Mouse (Mus musculus): Measurements from ENCODE around the gene Pank4. TPM values are rescaled to one million over a fixed set of nuclear protein-coding genes. Genes with fewer than 3 reads are reported as not detected.
A peak's percentile ranks its signal among the peaks of the same experiment; 100 is the strongest.

The Pank4 gene
- polyA plus RNA-seq, 1 experiment from 2014 or later, result 41.1 TPM

- H3K4me2 ChIP-seq, result peak within 1 kb of the TSS; percentile 87
- peaks cover 79% of the 10 kb centered on the region for H3K4me1 ChIP-seq
- H3K27ac ChIP-seq, result peak within 1 kb of the TSS; percentile 97
- peak; percentile 65 for ATAC-seq
- peaks cover 6% of the 10 kb centered on the region for H3K27me3 ChIP-seq
- H3K9me3 ChIP-seq (replicated peaks), result no peaks in the 10 kb centered on the region
- WGBS, result under 1% methylated on average over 63 of the region's 65 CpGs
- H3K36me3 ChIP-seq (ENCODE audit: poor library complexity, severe bottlenecking), result peaks cover 7% of the 10 kb centered on the region
- H3K4me3 ChIP-seq, result peak within 1 kb of the TSS; percentile 91
- H3K9ac ChIP-seq, result peak within 1 kb of the TSS; percentile 99
These were observed 3.2 kb upstream of the Pank4 start, which contains the start of gene Hes5 for GRCm38 (mm10) chr4:154960690-154961225. TSS of gene Hes5 (plus strand) at chr4:154960923.

- peaks cover 6% of the 10 kb centered on the region for H3K27me3 ChIP-seq
- H3K9ac ChIP-seq, result peak overlapping the region; percentile 99
- ATAC-seq, result no peak
- H3K27ac ChIP-seq, result peak overlapping the region; percentile 97
- under 1% methylated on average over 47 of the region's 47 CpGs for WGBS
- peaks cover 10% of the 10 kb centered on the region for H3K36me3 ChIP-seq (ENCODE audit: poor library complexity, severe bottlenecking)
- peak overlapping the region; percentile 91 for H3K4me3 ChIP-seq
- H3K4me1 ChIP-seq, result peaks cover 84% of the 10 kb centered on the region
- H3K9me3 ChIP-seq (replicated peaks), result no peaks in the 10 kb centered on the region
- peak overlapping the region; percentile 87 for H3K4me2 ChIP-seq
These were observed 2.6 kb upstream of the Pank4 start for GRCm38 (mm10) chr4:154961226-154961738.

- peaks cover 6% of the 10 kb centered on the region for H3K27me3 ChIP-seq
- H3K36me3 ChIP-seq (ENCODE audit: poor library complexity, severe bottlenecking), result peaks cover 15% of the 10 kb centered on the region
- WGBS, result 4% methylated on average over 13 of the region's 13 CpGs
- peak overlapping the region; percentile 97 for H3K27ac ChIP-seq
- peak overlapping the region; percentile 91 for H3K4me3 ChIP-seq
- H3K4me1 ChIP-seq, result peaks cover 85% of the 10 kb centered on the region
- no peaks in the 10 kb centered on the region for H3K9me3 ChIP-seq (replicated peaks)
- no peak for ATAC-seq
- H3K9ac ChIP-seq, result peak overlapping the region; percentile 99
- peak overlapping the region; percentile 87 for H3K4me2 ChIP-seq
These were observed 2.0 kb upstream of the Pank4 start for GRCm38 (mm10) chr4:154961911-154962310.

GRCm38 (mm10) chr4:154962683-154963082 lies 1.2 kb upstream of the Pank4 start:
- Histone ChIP-seq H3K4me1 (peaks cover 78% of the 10 kb centered on the region), H3K9ac (peak overlapping the region; percentile 99)
- 22% methylated on average over 7 of the region's 7 CpGs for WGBS

GRCm38 (mm10) chr4:154963190-154963836 lies 610 bp upstream of the Pank4 start:
- Histone ChIP-seq H3K4me2 (peak overlapping the region; percentile 87), H3K36me3 (ENCODE audit: poor library complexity, severe bottlenecking) (peaks cover 18% of the 10 kb centered on the region), H3K27me3 (peaks cover 6% of the 10 kb centered on the region), H3K9ac (peak overlapping the region; percentile 99), H3K9me3 (replicated peaks) (no peaks in the 10 kb centered on the region), H3K4me1 (peaks cover 71% of the 10 kb centered on the region), H3K4me3 (peak overlapping the region; percentile 91), H3K27ac (peak overlapping the region; percentile 97)
- ATAC-seq, result peak; percentile 3; the same call in 1 of the 2 replicates
- 6% methylated on average over 11 of the region's 11 CpGs for WGBS

More at GRCm38 (mm10) chr4:154962683-154963082, 1.2 kb upstream of the Pank4 start:
- H3K27me3 ChIP-seq, result peaks cover 6% of the 10 kb centered on the region
- peaks cover 15% of the 10 kb centered on the region for H3K36me3 ChIP-seq (ENCODE audit: poor library complexity, severe bottlenecking)
- ATAC-seq, result no peak
- peak overlapping the region; percentile 91 for H3K4me3 ChIP-seq
- no peaks in the 10 kb centered on the region for H3K9me3 ChIP-seq (replicated peaks)
- H3K27ac ChIP-seq, result peak overlapping the region; percentile 97
- peak overlapping the region; percentile 87 for H3K4me2 ChIP-seq

GRCm38 (mm10) chr4:154964581-154965235 lies 785 bp downstream of the Pank4 start:
- ATAC-seq, result no peak
- peak overlapping the region; percentile 99 for H3K9ac ChIP-seq
- H3K4me3 ChIP-seq, result peak overlapping the region; percentile 91
- H3K9me3 ChIP-seq (replicated peaks), result no peaks in the 10 kb centered on the region
- peak overlapping the region; percentile 87 for H3K4me2 ChIP-seq
- H3K27me3 ChIP-seq, result no peaks in the 10 kb centered on the region; the same call in 1 of the 2 replicates
- WGBS, result under 1% methylated on average over 36 of the region's 36 CpGs
- H3K4me1 ChIP-seq, result peaks cover 57% of the 10 kb centered on the region
- H3K36me3 ChIP-seq (ENCODE audit: poor library complexity, severe bottlenecking), result peaks cover 27% of the 10 kb centered on the region
- H3K27ac ChIP-seq, result peak overlapping the region; percentile 97

- no peak for ATAC-seq
- Histone ChIP-seq H3K36me3 (ENCODE audit: poor library complexity, severe bottlenecking) (peaks cover 39% of the 10 kb centered on the region), H3K4me2 (peak overlapping the region; percentile 87), H3K27ac (peak overlapping the region; percentile 25; the same call in 1 of the 2 replicates), H3K9me3 (replicated peaks) (no peaks in the 10 kb centered on the region), H3K9ac (peak overlapping the region; percentile 99), H3K27me3 (no peaks in the 10 kb centered on the region), H3K4me3 (peak overlapping the region; percentile 91), H3K4me1 (peaks cover 49% of the 10 kb centered on the region)
- 58% methylated on average over 3 of the region's 3 CpGs for WGBS
These were observed 1.9 kb downstream of the Pank4 start for GRCm38 (mm10) chr4:154965856-154966255.

GRCm38 (mm10) chr4:154967173-154967572 lies 3.2 kb downstream of the Pank4 start:
- Histone ChIP-seq H3K36me3 (ENCODE audit: poor library complexity, severe bottlenecking) (peaks cover 47% of the 10 kb centered on the region), H3K27ac (no peak overlapping the region), H3K9ac (no peak overlapping the region), H3K4me3 (no peak overlapping the region), H3K27me3 (no peaks in the 10 kb centered on the region), H3K9me3 (replicated peaks) (no peaks in the 10 kb centered on the region), H3K4me1 (peaks cover 36% of the 10 kb centered on the region), H3K4me2 (no peak overlapping the region)
- 41% methylated on average over 5 of the region's 5 CpGs for WGBS
- ATAC-seq, result no peak

GRCm38 (mm10) chr4:154972546-154972945 lies 8.6 kb downstream of the Pank4 start:
- Histone ChIP-seq H3K4me3 (no peak overlapping the region), H3K27ac (no peak overlapping the region), H3K27me3 (no peaks in the 10 kb centered on the region), H3K4me1 (no peaks in the 10 kb centered on the region; the same call in 1 of the 2 replicates), H3K9ac (no peak overlapping the region), H3K9me3 (replicated peaks) (no peaks in the 10 kb centered on the region), H3K4me2 (no peak overlapping the region), H3K36me3 (ENCODE audit: poor library complexity, severe bottlenecking) (peaks cover 90% of the 10 kb centered on the region)
- ATAC-seq, result no peak
- WGBS, result 95% methylated on average over 12 of the region's 12 CpGs

- Histone ChIP-seq H3K9me3 (replicated peaks) (no peaks in the 10 kb centered on the region), H3K4me2 (no peak overlapping the region), H3K36me3 (ENCODE audit: poor library complexity, severe bottlenecking) (peaks cover 100% of the 10 kb centered on the region), H3K4me1 (no peaks in the 10 kb centered on the region), H3K27ac (no peak overlapping the region), H3K9ac (no peak overlapping the region), H3K4me3 (no peak overlapping the region), H3K27me3 (no peaks in the 10 kb centered on the region)
- ATAC-seq, result no peak
- 88% methylated on average over 11 of the region's 11 CpGs for WGBS
These were observed 10.3 kb downstream of the Pank4 start for GRCm38 (mm10) chr4:154974163-154974611.

GRCm38 (mm10) chr4:154980110-154980509 lies 16.2 kb downstream of the Pank4 start:
- H3K4me2 ChIP-seq, result no peak overlapping the region
- WGBS, result 92% methylated on average over 4 of the region's 4 CpGs
- no peak overlapping the region for H3K4me3 ChIP-seq
- H3K27ac ChIP-seq, result no peak overlapping the region
- H3K9me3 ChIP-seq (replicated peaks), result no peaks in the 10 kb centered on the region
- peaks cover 14% of the 10 kb centered on the region for H3K27me3 ChIP-seq
- H3K36me3 ChIP-seq (ENCODE audit: poor library complexity, severe bottlenecking), result peaks cover 70% of the 10 kb centered on the region
- peaks cover 8% of the 10 kb centered on the region; the same call in 1 of the 2 replicates for H3K4me1 ChIP-seq
- no peak for ATAC-seq
- no peak overlapping the region for H3K9ac ChIP-seq

GRCm38 (mm10) chr4:154981076-154981475 lies 17.2 kb downstream of the Pank4 start:
- WGBS, result 84% methylated on average over 6 of the region's 6 CpGs
- H3K27ac ChIP-seq, result no peak overlapping the region

More at GRCm38 (mm10) chr4:154981076-154981475, 17.2 kb downstream of the Pank4 start:
- H3K4me3 ChIP-seq, result no peak overlapping the region
- H3K9me3 ChIP-seq (replicated peaks), result no peaks in the 10 kb centered on the region
- H3K9ac ChIP-seq, result no peak overlapping the region
- peaks cover 15% of the 10 kb centered on the region for H3K4me1 ChIP-seq
- H3K4me2 ChIP-seq, result no peak overlapping the region
- H3K36me3 ChIP-seq (ENCODE audit: poor library complexity, severe bottlenecking), result peaks cover 61% of the 10 kb centered on the region
- peaks cover 14% of the 10 kb centered on the region for H3K27me3 ChIP-seq
- ATAC-seq, result no peak

All from forebrain, embryonic 13.5 days (tissue).